Mouse (Mus musculus): ENCODE results near the gene D030056L22Rik. TPM values are rescaled to one million over a fixed set of nuclear protein-coding genes. Genes with fewer than 3 reads are reported as not detected.

Gene D030056L22Rik
- polyA plus RNA-seq, 1 experiment from 2014 or later: 91.1 TPM

GRCm38 (mm10) chr19:18687556-18687955, 25.4 kb upstream of the D030056L22Rik start:
- no peak overlapping the region for H3K9ac ChIP-seq (ENCODE audit: low read length)
- 73% methylated on average over 3 of the region's 3 CpGs for WGBS
- H3K4me3 ChIP-seq (ENCODE audit: low read depth, low read length): no peak overlapping the region
- DNase-seq (ENCODE audit: low spot score, missing footprints) (no peak), ATAC-seq (ENCODE audit: low FRiP score) (peak; percentile 52; the same call in 1 of the 2 replicates)
- no peak overlapping the region for H3K27ac ChIP-seq (ENCODE audit: low read depth, low read length)
- H3K9me3 ChIP-seq (ENCODE audit: control insufficient read depth, low read length): no peaks in the 10 kb centered on the region
- no peaks in the 10 kb centered on the region for H3K36me3 ChIP-seq (ENCODE audit: control insufficient read depth, insufficient read depth, low read length)
- H3K4me1 ChIP-seq (ENCODE audit: control insufficient read depth, insufficient read depth, low read length): no peaks in the 10 kb centered on the region
- no peaks in the 10 kb centered on the region for H3K27me3 ChIP-seq (ENCODE audit: control insufficient read depth, insufficient read depth, low read length)
- no peak overlapping the region for H3K4me2 ChIP-seq

DNA sequence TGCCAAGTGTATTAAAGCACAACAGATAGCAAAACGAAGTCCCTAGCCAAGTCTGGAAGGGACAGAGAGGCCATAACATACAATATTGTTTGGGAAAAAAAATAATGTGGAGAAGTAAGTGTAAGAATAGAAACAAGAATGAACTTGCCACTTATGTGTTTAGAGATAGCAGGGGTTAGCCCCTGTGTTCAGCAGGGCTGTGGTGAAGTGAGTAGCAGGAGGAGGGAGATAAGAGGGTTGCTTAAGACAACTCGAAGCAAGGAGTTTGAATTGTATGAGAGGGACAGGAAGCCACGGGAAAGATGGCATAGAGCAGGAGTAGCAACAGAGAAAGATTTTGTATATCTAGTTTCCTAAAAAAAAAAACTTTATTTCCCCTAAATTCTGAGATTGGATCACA, 20.8 kb upstream of the D030056L22Rik start:
- Histone ChIP-seq H3K27ac (ENCODE audit: low read depth, low read length) (no peak overlapping the region), H3K4me1 (ENCODE audit: control insufficient read depth, insufficient read depth, low read length) (no peaks in the 10 kb centered on the region), H3K27me3 (ENCODE audit: control insufficient read depth, insufficient read depth, low read length) (no peaks in the 10 kb centered on the region), H3K4me3 (ENCODE audit: low read depth, low read length) (no peak overlapping the region), H3K4me2 (no peak overlapping the region), H3K9ac (ENCODE audit: low read length) (no peak overlapping the region), H3K9me3 (ENCODE audit: control insufficient read depth, low read length) (no peaks in the 10 kb centered on the region), H3K36me3 (ENCODE audit: control insufficient read depth, insufficient read depth, low read length) (no peaks in the 10 kb centered on the region)
- ATAC-seq (ENCODE audit: low FRiP score): no peak
- WGBS: 78% methylated on average over 3 of the region's 3 CpGs
- no peak for DNase-seq (ENCODE audit: low spot score, missing footprints)

GRCm38 (mm10) chr19:18692768-18693167, 20.2 kb upstream of the D030056L22Rik start:
- no peak overlapping the region for H3K4me3 ChIP-seq (ENCODE audit: low read depth, low read length)
- H3K9ac ChIP-seq (ENCODE audit: low read length): no peak overlapping the region
- 83% methylated on average over 2 of the region's 2 CpGs for WGBS
- no peak overlapping the region for H3K27ac ChIP-seq (ENCODE audit: low read depth, low read length)
- no peak for DNase-seq (ENCODE audit: low spot score, missing footprints)
- H3K4me1 ChIP-seq (ENCODE audit: control insufficient read depth, insufficient read depth, low read length): no peaks in the 10 kb centered on the region
- no peaks in the 10 kb centered on the region for H3K9me3 ChIP-seq (ENCODE audit: control insufficient read depth, low read length)
- ATAC-seq (ENCODE audit: low FRiP score): no peak
- no peaks in the 10 kb centered on the region for H3K36me3 ChIP-seq (ENCODE audit: control insufficient read depth, insufficient read depth, low read length)
- no peak overlapping the region for H3K4me2 ChIP-seq
- H3K27me3 ChIP-seq (ENCODE audit: control insufficient read depth, insufficient read depth, low read length): no peaks in the 10 kb centered on the region

GRCm38 (mm10) chr19:18695116-18695515, 17.9 kb upstream of the D030056L22Rik start:
- DNase-seq (ENCODE audit: low spot score, missing footprints) (no peak), ATAC-seq (ENCODE audit: low FRiP score) (no peak)
- 89% methylated on average over 3 of the region's 3 CpGs for WGBS
- H3K27me3 ChIP-seq (ENCODE audit: control insufficient read depth, insufficient read depth, low read length): no peaks in the 10 kb centered on the region
- H3K9me3 ChIP-seq (ENCODE audit: control insufficient read depth, low read length): no peaks in the 10 kb centered on the region
- no peaks in the 10 kb centered on the region for H3K4me1 ChIP-seq (ENCODE audit: control insufficient read depth, insufficient read depth, low read length)
- H3K9ac ChIP-seq (ENCODE audit: low read length): no peak overlapping the region
- H3K36me3 ChIP-seq (ENCODE audit: control insufficient read depth, insufficient read depth, low read length): no peaks in the 10 kb centered on the region
- H3K4me2 ChIP-seq: no peak overlapping the region
- no peak overlapping the region for H3K27ac ChIP-seq (ENCODE audit: low read depth, low read length)
- H3K4me3 ChIP-seq (ENCODE audit: low read depth, low read length): no peak overlapping the region

DNA sequence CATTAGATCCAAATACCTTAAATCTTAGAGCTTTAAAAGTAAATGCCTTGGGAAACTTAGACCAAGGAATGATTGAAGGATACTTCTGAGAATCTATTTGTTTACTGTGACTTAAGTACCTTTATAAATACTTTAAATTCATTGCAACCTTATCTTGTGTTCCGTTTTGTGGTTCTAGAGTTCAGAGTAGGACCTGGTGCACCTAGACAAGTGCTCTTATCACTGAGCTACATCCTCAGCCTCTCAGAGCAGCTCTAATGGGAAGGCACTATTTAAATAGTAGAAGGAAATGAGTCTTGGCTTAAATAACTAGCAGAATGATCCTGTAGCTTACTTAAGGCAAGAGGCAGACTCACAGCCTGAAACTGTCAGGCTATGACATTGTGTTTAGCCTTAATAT, 17.4 kb upstream of the D030056L22Rik start:
- no peak overlapping the region for H3K4me3 ChIP-seq (ENCODE audit: low read depth, low read length)
- H3K27me3 ChIP-seq (ENCODE audit: control insufficient read depth, insufficient read depth, low read length): no peaks in the 10 kb centered on the region
- H3K4me2 ChIP-seq: no peak overlapping the region
- H3K27ac ChIP-seq (ENCODE audit: low read depth, low read length): no peak overlapping the region
- no peak for ATAC-seq (ENCODE audit: low FRiP score)
- no peaks in the 10 kb centered on the region for H3K9me3 ChIP-seq (ENCODE audit: control insufficient read depth, low read length)
- 90% methylated on average over 1 of the region's 1 CpGs for WGBS
- H3K4me1 ChIP-seq (ENCODE audit: control insufficient read depth, insufficient read depth, low read length): no peaks in the 10 kb centered on the region
- no peaks in the 10 kb centered on the region for H3K36me3 ChIP-seq (ENCODE audit: control insufficient read depth, insufficient read depth, low read length)
- DNase-seq (ENCODE audit: low spot score, missing footprints): no peak
- H3K9ac ChIP-seq (ENCODE audit: low read length): no peak overlapping the region

GRCm38 (mm10) chr19:18708101-18708500, 4.9 kb upstream of the D030056L22Rik start:
- DNase-seq (ENCODE audit: low spot score, missing footprints): no peak
- Histone ChIP-seq H3K27ac (ENCODE audit: low read depth, low read length) (no peak overlapping the region), H3K9ac (ENCODE audit: low read length) (no peak overlapping the region), H3K4me2 (no peak overlapping the region), H3K4me3 (ENCODE audit: low read depth, low read length) (no peak overlapping the region), H3K9me3 (ENCODE audit: control insufficient read depth, low read length) (no peaks in the 10 kb centered on the region), H3K36me3 (ENCODE audit: control insufficient read depth, insufficient read depth, low read length) (no peaks in the 10 kb centered on the region), H3K4me1 (ENCODE audit: control insufficient read depth, insufficient read depth, low read length) (peaks cover 2% of the 10 kb centered on the region; the same call in 1 of the 2 replicates), H3K27me3 (ENCODE audit: control insufficient read depth, insufficient read depth, low read length) (no peaks in the 10 kb centered on the region)
- ATAC-seq (ENCODE audit: low FRiP score): no peak

GRCm38 (mm10) chr19:18710903-18711302, 2.1 kb upstream of the D030056L22Rik start:
- Histone ChIP-seq H3K4me2 (no peak overlapping the region), H3K27me3 (ENCODE audit: control insufficient read depth, insufficient read depth, low read length) (no peaks in the 10 kb centered on the region), H3K36me3 (ENCODE audit: control insufficient read depth, insufficient read depth, low read length) (no peaks in the 10 kb centered on the region), H3K9me3 (ENCODE audit: control insufficient read depth, low read length) (no peaks in the 10 kb centered on the region), H3K4me1 (ENCODE audit: control insufficient read depth, insufficient read depth, low read length) (peaks cover 13% of the 10 kb centered on the region; the same call in 1 of the 2 replicates), H3K27ac (ENCODE audit: low read depth, low read length) (no peak overlapping the region), H3K4me3 (ENCODE audit: low read depth, low read length) (no peak overlapping the region), H3K9ac (ENCODE audit: low read length) (no peak overlapping the region)
- DNase-seq (ENCODE audit: low spot score, missing footprints) (no peak), ATAC-seq (ENCODE audit: low FRiP score) (no peak)
- WGBS: 58% methylated on average over 6 of the region's 6 CpGs

- Histone ChIP-seq H3K27ac (ENCODE audit: low read depth, low read length) (no peak overlapping the region), H3K4me1 (ENCODE audit: control insufficient read depth, insufficient read depth, low read length) (peaks cover 13% of the 10 kb centered on the region; the same call in 1 of the 2 replicates), H3K27me3 (ENCODE audit: control insufficient read depth, insufficient read depth, low read length) (no peaks in the 10 kb centered on the region), H3K9me3 (ENCODE audit: control insufficient read depth, low read length) (no peaks in the 10 kb centered on the region), H3K4me2 (no peak overlapping the region), H3K4me3 (ENCODE audit: low read depth, low read length) (no peak overlapping the region), H3K36me3 (ENCODE audit: control insufficient read depth, insufficient read depth, low read length) (no peaks in the 10 kb centered on the region), H3K9ac (ENCODE audit: low read length) (no peak overlapping the region)
- no peak for DNase-seq (ENCODE audit: low spot score, missing footprints)
- no peak for ATAC-seq (ENCODE audit: low FRiP score)
- 94% methylated on average over 9 of the region's 9 CpGs for WGBS
Measured at GRCm38 (mm10) chr19:18711589-18711988, 1.4 kb upstream of the D030056L22Rik start.

DNA sequence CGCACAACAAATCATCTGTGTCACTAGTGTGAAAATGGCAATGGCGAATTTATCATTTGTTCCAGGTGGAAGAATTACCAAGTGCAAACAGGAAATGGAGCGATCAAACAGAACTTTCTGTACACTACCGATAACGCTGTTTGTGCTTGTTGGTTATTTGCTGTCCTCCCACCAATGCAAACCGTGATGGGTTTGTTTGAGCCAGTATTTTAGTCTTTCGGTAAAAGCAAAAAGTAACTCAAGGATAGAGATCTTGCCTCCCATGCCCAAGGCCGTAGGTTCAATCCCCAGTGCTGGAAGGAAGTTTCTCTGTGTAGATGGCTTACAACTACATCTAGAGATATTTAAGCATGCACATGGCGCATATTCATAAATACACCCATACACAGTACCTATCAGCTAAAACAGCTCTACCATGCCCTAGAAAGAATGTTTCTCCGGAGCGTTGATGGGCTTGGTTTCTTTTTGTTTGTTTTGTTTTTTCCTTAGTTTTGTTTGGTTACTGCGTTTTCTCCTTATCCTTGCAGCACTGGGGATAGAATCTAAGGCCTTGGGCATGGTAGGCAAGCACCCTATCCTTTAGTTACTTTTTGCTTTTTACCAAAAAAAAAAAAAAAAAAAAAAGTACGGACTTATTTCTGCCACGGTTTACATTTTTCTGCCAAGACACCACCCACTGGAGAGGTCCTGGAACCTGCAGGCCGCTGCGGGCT, 684 bp upstream of the D030056L22Rik start:
- Histone ChIP-seq H3K4me2 (peak overlapping the region; percentile 50), H3K9me3 (ENCODE audit: control insufficient read depth, low read length) (no peaks in the 10 kb centered on the region), H3K27me3 (ENCODE audit: control insufficient read depth, insufficient read depth, low read length) (no peaks in the 10 kb centered on the region), H3K36me3 (ENCODE audit: control insufficient read depth, insufficient read depth, low read length) (no peaks in the 10 kb centered on the region), H3K27ac (ENCODE audit: low read depth, low read length) (peak overlapping the region; percentile 87), H3K4me1 (ENCODE audit: control insufficient read depth, insufficient read depth, low read length) (peaks cover 13% of the 10 kb centered on the region; the same call in 1 of the 2 replicates), H3K9ac (ENCODE audit: low read length) (peak overlapping the region; percentile 85), H3K4me3 (ENCODE audit: low read depth, low read length) (peak overlapping the region; percentile 83)
- DNase-seq (ENCODE audit: low spot score, missing footprints) (peak; percentile 89), ATAC-seq (ENCODE audit: low FRiP score) (no peak)
- WGBS: 62% methylated on average over 16 of the region's 16 CpGs
